Mouse (Mus musculus) kidney, postnatal 10 days (tissue): ENCODE measurements around the gene Lamp1.

ENCODE experiments used
- DNase-seq: peaks from one replicate; pipeline ENCODE4 v3.0.0; 2021; ENCODE audit warnings: mixed read lengths

The Lamp1 gene

GRCm38 (mm10) chr8:13202041-13202440, 43.1 kb downstream of the Lamp1 start:
- DNase-seq = no peak

- no peak for DNase-seq
Observed at GRCm38 (mm10) chr8:13202806-13203205, 43.8 kb downstream of the Lamp1 start.

GRCm38 (mm10) chr8:13203472-13203871, 44.5 kb downstream of the Lamp1 start:
- no peak for DNase-seq

- DNase-seq = peak; percentile 26
Observed at GRCm38 (mm10) chr8:13204371-13205140, 45.6 kb downstream of the Lamp1 start.

- no peak for DNase-seq
Observed at GRCm38 (mm10) chr8:13205311-13205710, 46.4 kb downstream of the Lamp1 start.

GRCm38 (mm10) chr8:13206290-13206689, 47.3 kb downstream of the Lamp1 start:
- no peak for DNase-seq

GRCm38 (mm10) chr8:13208627-13209355, 49.8 kb downstream of the Lamp1 start:
- peak; percentile 24 for DNase-seq

GRCm38 (mm10) chr8:13209770-13210169, 50.8 kb downstream of the Lamp1 start:
- no peak for DNase-seq

GRCm38 (mm10) chr8:13213479-13214268, 54.7 kb downstream of the Lamp1 start:
- peak; percentile 92 for DNase-seq

- no peak for DNase-seq
Observed at GRCm38 (mm10) chr8:13216386-13216785, 57.4 kb downstream of the Lamp1 start.

- DNase-seq = no peak
Observed at GRCm38 (mm10) chr8:13217093-13217492, 58.1 kb downstream of the Lamp1 start.

GRCm38 (mm10) chr8:13217986-13218385, 59.0 kb downstream of the Lamp1 start:
- no peak for DNase-seq

GRCm38 (mm10) chr8:13218441-13218840, 59.5 kb downstream of the Lamp1 start:
- no peak for DNase-seq

GRCm38 (mm10) chr8:13224426-13224825, 65.5 kb downstream of the Lamp1 start:
- DNase-seq = no peak
